Mouse (Mus musculus) liver, postnatal 0 days (tissue): ENCODE measurements around the gene Smg8.

Experiments
- CTCF ChIP-seq: sonication (generic); IDR thresholded peaks from 2 replicates; pipeline ENCODE4 v1.5.1; 2016; ENCODE audit warnings: antibody characterized with exemption, low read depth
- EP300 ChIP-seq: IDR thresholded peaks from 2 replicates; pipeline ENCODE4 v1.6.1; 2016; ENCODE audit warnings: antibody characterized with exemption, low read depth, mild to moderate bottlenecking

GRCm38 (mm10) chr11:87086290-87086984 lies at the start of gene Smg8:
- TF ChIP-seq CTCF (no peak), EP300 (no peak)
